Mouse (Mus musculus): ENCODE measurements around the gene Mex3d. TPM values are rescaled to one million over a fixed set of nuclear protein-coding genes. Genes with fewer than 3 reads are reported as not detected.
A peak's percentile ranks its signal among the peaks of the same experiment; 100 is the strongest.

Mex3d gene
- polyA plus RNA-seq, 1 experiment, result 596 TPM

DNA sequence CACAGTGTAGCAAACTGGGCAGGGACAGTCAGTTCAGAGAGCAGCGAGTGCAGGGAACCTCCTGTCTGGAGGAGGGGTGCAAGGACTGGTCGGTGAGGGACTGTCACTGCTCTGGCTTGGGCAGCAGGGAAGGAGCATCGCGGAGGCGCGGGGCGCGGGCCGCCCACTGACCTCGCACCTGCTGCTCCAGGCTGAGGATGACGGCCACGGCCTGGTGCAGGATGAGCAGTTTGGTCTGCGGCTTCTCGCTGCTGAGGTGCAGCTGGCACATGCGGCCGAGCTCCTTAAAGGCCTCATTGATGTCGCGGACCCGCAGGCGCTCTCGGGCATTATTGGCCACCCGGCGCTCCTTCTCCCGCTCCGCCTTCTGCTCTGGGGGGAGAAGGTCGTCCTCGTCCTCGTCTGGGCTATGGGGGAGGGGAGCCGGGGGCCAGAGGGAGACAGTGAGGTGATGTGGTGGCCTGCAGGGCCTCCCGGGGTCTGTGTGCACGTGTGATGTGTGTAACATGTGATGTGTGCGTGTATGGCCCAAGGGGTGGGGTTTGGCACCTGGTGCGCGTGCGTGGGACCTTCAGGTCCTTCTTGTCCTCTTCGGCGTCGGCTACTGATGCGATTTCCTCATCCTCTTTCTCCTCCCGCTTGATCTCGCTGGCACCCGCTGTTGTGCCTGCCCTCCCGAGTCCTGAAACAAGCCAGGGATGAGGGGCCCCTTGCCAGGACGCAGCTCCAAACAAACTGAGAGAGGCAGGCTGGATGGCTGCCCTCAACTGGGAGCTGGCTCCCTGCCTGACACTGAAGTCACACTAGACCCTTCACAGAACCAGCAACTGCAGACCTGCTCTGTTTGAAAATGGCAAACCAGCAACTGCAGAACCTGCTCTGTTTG lies 25.4 kb upstream of the Mex3d start:
- H3K27me3 ChIP-seq (ENCODE audit: control insufficient read depth, insufficient read depth, low read length), result no peaks in the 10 kb centered on the region

DNA sequence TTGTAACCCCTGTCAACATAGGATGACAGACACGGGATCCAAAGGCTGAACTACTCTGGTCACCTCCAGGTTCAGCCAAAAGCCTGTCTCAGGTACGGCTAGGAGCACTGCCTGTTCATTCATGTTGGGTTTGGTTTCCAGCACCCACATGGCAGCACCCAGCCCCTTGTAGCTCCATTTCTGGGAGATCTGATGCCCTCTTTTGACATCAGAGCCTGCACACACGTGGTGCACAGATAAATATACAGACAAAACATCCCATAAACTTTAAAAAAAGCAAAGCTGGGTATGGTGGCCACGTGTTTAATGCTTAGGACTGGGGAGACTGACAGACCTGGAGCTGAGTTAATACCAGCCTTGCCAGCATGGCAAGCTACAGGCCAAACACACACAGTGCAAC lies 20.5 kb upstream of the Mex3d start:
- Histone ChIP-seq H3K4me1 (ENCODE audit: control insufficient read depth, insufficient read depth, low read length) (peaks cover 3% of the 10 kb centered on the region), H3K36me3 (ENCODE audit: control insufficient read depth, insufficient read depth, low read length) (no peaks in the 10 kb centered on the region), H3K27me3 (ENCODE audit: control insufficient read depth, insufficient read depth, low read length) (no peaks in the 10 kb centered on the region), H3K27ac (ENCODE audit: control insufficient read depth, insufficient read depth, low read depth, low read length) (no peak overlapping the region), H3K4me3 (ENCODE audit: control insufficient read depth, low read depth, low read length) (no peak overlapping the region)
- TF ChIP-seq CTCF (IDR thresholded peaks at IDR 0.05; ENCODE audit: control insufficient read depth, insufficient read depth, insufficient replicate concordance, low read depth, low read length) (no peak), POLR2A (IDR thresholded peaks at IDR 0.05; ENCODE audit: control insufficient read depth, low read depth, low read length) (no peak)

More for the DNA sequence above, 25.4 kb upstream of the Mex3d start:
- Histone ChIP-seq H3K27ac (ENCODE audit: control insufficient read depth, insufficient read depth, low read depth, low read length) (no peak overlapping the region), H3K4me1 (ENCODE audit: control insufficient read depth, insufficient read depth, low read length) (no peaks in the 10 kb centered on the region), H3K4me3 (ENCODE audit: control insufficient read depth, low read depth, low read length) (no peak overlapping the region), H3K36me3 (ENCODE audit: control insufficient read depth, insufficient read depth, low read length) (no peaks in the 10 kb centered on the region)
- TF ChIP-seq POLR2A (IDR thresholded peaks at IDR 0.05; ENCODE audit: control insufficient read depth, low read depth, low read length), result no peak
- no peak for TF ChIP-seq CTCF (IDR thresholded peaks at IDR 0.05; ENCODE audit: control insufficient read depth, insufficient read depth, insufficient replicate concordance, low read depth, low read length)

DNA sequence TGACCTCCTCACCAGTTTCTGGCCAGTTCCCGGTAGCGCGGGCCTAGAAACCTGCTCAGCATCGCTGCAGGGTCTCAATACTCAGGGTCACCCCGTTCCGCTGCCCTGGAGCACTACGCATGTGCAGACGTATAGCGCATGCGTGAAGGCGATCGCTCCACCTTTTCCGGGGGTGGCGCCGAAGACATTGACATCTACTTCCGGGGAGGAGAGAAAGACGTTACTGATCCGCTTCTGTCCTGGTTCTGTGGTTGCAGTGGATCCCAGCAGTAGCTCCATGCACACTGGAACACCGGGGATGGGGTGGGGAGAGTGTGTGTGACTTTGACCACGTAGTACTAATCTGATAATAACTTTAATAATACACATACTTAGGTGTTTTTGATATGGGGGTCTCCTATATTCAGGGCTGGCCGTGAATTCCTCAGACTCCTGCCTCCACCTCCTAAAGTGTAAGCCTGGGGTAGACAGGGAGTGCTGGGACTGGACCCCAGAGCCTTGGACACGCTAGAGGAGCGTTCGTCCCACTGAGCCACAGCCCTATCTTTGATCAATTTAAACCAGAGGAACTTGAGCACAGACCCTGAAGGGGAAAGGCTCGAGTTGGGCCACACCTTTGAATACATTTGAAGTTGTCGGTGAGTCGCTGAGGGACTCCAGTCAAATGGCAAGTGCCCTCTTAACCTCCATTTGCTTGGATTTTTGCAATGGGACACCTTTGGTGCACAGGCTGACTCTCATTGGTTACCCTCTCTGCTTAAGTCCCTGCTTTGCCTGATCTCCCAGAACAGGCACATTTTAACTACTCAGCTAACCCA lies 19.4 kb upstream of the Mex3d start, which contains the start of gene Uqcr11:
Gene Uqcr11 (minus strand): TSS at position 147 of the 818 bp plus-strand sequence.
- no peaks in the 10 kb centered on the region for H3K27me3 ChIP-seq (ENCODE audit: control insufficient read depth, insufficient read depth, low read length)
- TF ChIP-seq POLR2A (IDR thresholded peaks at IDR 0.05; ENCODE audit: control insufficient read depth, low read depth, low read length) (peak; percentile 97), CTCF (IDR thresholded peaks at IDR 0.05; ENCODE audit: control insufficient read depth, insufficient read depth, insufficient replicate concordance, low read depth, low read length) (no peak)
- no peaks in the 10 kb centered on the region; the same call in 1 of the 2 replicates for H3K36me3 ChIP-seq (ENCODE audit: control insufficient read depth, insufficient read depth, low read length)
- H3K4me3 ChIP-seq (ENCODE audit: control insufficient read depth, low read depth, low read length), result peak within 1 kb of the TSS; percentile 90
- H3K27ac ChIP-seq (ENCODE audit: control insufficient read depth, insufficient read depth, low read depth, low read length), result peak within 1 kb of the TSS; percentile 89
- peaks cover 3% of the 10 kb centered on the region for H3K4me1 ChIP-seq (ENCODE audit: control insufficient read depth, insufficient read depth, low read length)

DNA sequence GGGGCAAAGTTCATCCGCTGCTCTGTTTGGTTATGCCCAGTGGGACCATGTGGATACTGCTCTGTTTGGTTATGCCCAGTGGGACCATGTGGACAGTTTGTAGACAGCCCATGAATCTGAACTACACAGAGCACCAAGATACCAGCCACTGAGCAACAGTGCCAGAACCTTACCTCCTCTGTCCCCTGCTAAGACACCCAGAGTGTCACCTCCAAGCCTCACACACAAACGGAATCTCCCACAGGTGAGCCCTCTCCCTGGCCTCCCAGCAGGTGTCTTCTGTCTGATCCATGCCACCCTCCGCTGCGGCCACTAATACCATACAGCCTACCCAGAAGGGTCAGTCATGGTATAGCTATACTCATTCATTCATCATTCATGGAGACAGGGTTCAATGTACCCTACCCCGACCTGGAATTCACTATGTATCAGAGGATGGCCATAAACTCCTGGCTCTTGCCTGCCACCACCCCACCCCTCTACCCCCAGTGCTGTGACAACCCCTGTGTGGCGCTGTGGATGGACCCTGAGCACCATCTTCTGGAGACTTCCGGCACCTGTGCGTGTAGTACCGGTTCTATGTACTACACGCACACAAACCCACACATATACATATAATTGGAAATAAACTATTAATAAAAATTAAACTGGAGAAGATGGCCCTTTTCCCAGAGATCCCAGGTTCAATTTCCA lies 18.2 kb upstream of the Mex3d start:
- Histone ChIP-seq H3K4me1 (ENCODE audit: control insufficient read depth, insufficient read depth, low read length) (peaks cover 3% of the 10 kb centered on the region), H3K27me3 (ENCODE audit: control insufficient read depth, insufficient read depth, low read length) (no peaks in the 10 kb centered on the region), H3K27ac (ENCODE audit: control insufficient read depth, insufficient read depth, low read depth, low read length) (no peak overlapping the region), H3K4me3 (ENCODE audit: control insufficient read depth, low read depth, low read length) (no peak overlapping the region), H3K36me3 (ENCODE audit: control insufficient read depth, insufficient read depth, low read length) (no peaks in the 10 kb centered on the region; the same call in none of the 2 replicates)
- TF ChIP-seq CTCF (IDR thresholded peaks at IDR 0.05; ENCODE audit: control insufficient read depth, insufficient read depth, insufficient replicate concordance, low read depth, low read length) (no peak), POLR2A (IDR thresholded peaks at IDR 0.05; ENCODE audit: control insufficient read depth, low read depth, low read length) (no peak)

DNA sequence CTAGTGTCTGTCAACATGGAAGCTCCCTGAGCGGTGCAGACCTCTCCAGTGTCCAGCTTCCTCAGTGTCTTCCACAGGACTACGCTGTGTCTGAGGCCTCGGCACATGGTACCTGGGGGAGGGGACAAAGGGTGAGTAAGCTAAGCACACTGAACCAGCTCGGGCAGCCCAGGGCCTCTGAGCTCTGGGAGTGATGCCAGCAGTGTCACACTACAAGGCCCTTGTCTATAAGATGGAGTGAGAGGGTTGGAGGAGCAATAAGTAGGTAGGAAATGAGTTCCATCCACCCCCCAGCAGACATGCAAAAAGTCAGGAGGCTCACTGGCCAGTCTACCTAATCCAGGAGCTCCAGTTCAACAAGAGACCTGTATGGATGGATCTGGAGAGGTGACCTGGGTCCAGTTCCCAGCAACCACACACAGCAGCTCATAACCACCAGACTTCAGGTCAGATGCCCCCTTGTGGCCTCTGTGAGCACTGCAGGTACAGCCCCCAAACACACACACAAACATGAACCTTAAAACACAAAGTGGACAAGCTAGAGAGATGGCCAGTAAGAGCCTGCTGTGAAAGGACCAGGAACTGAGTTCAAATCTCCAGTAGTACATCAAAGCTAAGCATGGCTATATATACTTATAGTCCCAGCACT lies 15.7 kb upstream of the Mex3d start:
- TF ChIP-seq POLR2A (IDR thresholded peaks at IDR 0.05; ENCODE audit: control insufficient read depth, low read depth, low read length) (no peak), CTCF (IDR thresholded peaks at IDR 0.05; ENCODE audit: control insufficient read depth, insufficient read depth, insufficient replicate concordance, low read depth, low read length) (peak; percentile 77; the same call in 1 of the 2 replicates)
- H3K36me3 ChIP-seq (ENCODE audit: control insufficient read depth, insufficient read depth, low read length), result no peaks in the 10 kb centered on the region; the same call in none of the 2 replicates
- peaks cover 13% of the 10 kb centered on the region for H3K4me1 ChIP-seq (ENCODE audit: control insufficient read depth, insufficient read depth, low read length)
- no peaks in the 10 kb centered on the region for H3K27me3 ChIP-seq (ENCODE audit: control insufficient read depth, insufficient read depth, low read length)
- H3K4me3 ChIP-seq (ENCODE audit: control insufficient read depth, low read depth, low read length), result no peak overlapping the region
- no peak overlapping the region for H3K27ac ChIP-seq (ENCODE audit: control insufficient read depth, insufficient read depth, low read depth, low read length)

DNA sequence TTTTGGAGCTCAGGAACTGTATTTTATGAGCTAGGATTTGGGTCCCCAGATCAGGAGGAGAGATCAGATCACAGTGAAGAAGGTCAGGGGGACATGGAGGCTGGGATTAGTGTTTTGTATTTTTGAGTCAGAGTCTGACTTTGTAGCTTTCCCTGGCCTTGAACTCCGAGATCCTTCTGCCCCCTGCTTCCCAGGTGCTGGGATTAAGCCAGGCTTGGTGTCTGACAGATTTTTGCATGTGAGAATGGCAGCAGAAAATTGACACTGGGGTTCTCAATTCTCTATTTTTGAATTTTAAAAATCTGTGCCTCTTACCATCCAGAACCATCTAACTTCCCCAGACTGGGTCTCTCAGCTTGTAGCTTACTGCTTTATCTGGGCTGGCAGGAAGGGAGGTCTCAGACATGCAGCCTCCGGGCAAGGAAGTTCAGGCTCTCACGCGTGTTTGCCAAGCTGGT lies 13.3 kb upstream of the Mex3d start:
- Histone ChIP-seq H3K36me3 (ENCODE audit: control insufficient read depth, insufficient read depth, low read length) (no peaks in the 10 kb centered on the region; the same call in none of the 2 replicates), H3K27ac (ENCODE audit: control insufficient read depth, insufficient read depth, low read depth, low read length) (no peak overlapping the region; the same call in 1 of the 2 replicates), H3K4me3 (ENCODE audit: control insufficient read depth, low read depth, low read length) (no peak overlapping the region), H3K27me3 (ENCODE audit: control insufficient read depth, insufficient read depth, low read length) (no peaks in the 10 kb centered on the region), H3K4me1 (ENCODE audit: control insufficient read depth, insufficient read depth, low read length) (peaks cover 15% of the 10 kb centered on the region)
- TF ChIP-seq CTCF (IDR thresholded peaks at IDR 0.05; ENCODE audit: control insufficient read depth, insufficient read depth, insufficient replicate concordance, low read depth, low read length) (no peak), POLR2A (IDR thresholded peaks at IDR 0.05; ENCODE audit: control insufficient read depth, low read depth, low read length) (no peak)

All from testis, adult 2 months (tissue).